Mouse (Mus musculus): Measurements from ENCODE around the gene Hoxd4. TPM values are rescaled to one million over a fixed set of nuclear protein-coding genes. Genes with fewer than 3 reads are reported as not detected.

Hoxd4 gene
- polyA plus RNA-seq, 1 experiment from 2014 or later, result 2.3 TPM

GRCm38 (mm10) chr2:74670632-74671188 lies 41.0 kb upstream of the Hoxd4 start:
- Histone ChIP-seq H3K4me1 (ENCODE audit: control insufficient read depth, insufficient read depth, low read depth, low read length) (peaks cover 9% of the 10 kb centered on the region), H3K36me3 (ENCODE audit: control insufficient read depth, insufficient read depth, low read length) (no peaks in the 10 kb centered on the region), H3K9me3 (ENCODE audit: control insufficient read depth, low read length) (no peaks in the 10 kb centered on the region), H3K27me3 (replicated peaks; ENCODE audit: control insufficient read depth, insufficient read depth, low read length) (peaks cover 78% of the 10 kb centered on the region), H3K4me3 (ENCODE audit: low read length) (no peak overlapping the region), H3K9ac (ENCODE audit: low read depth, low read length) (no peak overlapping the region), H3K4me2 (ENCODE audit: low read length) (no peak overlapping the region), H3K27ac (ENCODE audit: low read depth, low read length) (no peak overlapping the region)
- WGBS, result 2% methylated on average over 3 of the region's 3 CpGs
- ATAC-seq, result no peak

GRCm38 (mm10) chr2:74671847-74672246 lies 39.9 kb upstream of the Hoxd4 start:
- 6% methylated on average over 5 of the region's 5 CpGs for WGBS
- no peaks in the 10 kb centered on the region for H3K36me3 ChIP-seq (ENCODE audit: control insufficient read depth, insufficient read depth, low read length)

GRCm38 (mm10) chr2:74672481-74673362 lies 39.0 kb upstream of the Hoxd4 start:
- ATAC-seq, result peak; percentile 54
- no peaks in the 10 kb centered on the region for H3K36me3 ChIP-seq (ENCODE audit: control insufficient read depth, insufficient read depth, low read length)
- H3K4me2 ChIP-seq (ENCODE audit: low read length), result peak overlapping the region; percentile 53
- H3K9ac ChIP-seq (ENCODE audit: low read depth, low read length), result no peak overlapping the region
- peaks cover 79% of the 10 kb centered on the region for H3K27me3 ChIP-seq (replicated peaks; ENCODE audit: control insufficient read depth, insufficient read depth, low read length)
- no peaks in the 10 kb centered on the region for H3K9me3 ChIP-seq (ENCODE audit: control insufficient read depth, low read length)
- peaks cover 9% of the 10 kb centered on the region for H3K4me1 ChIP-seq (ENCODE audit: control insufficient read depth, insufficient read depth, low read depth, low read length)
- peak overlapping the region; percentile 25 for H3K4me3 ChIP-seq (ENCODE audit: low read length)
- H3K27ac ChIP-seq (ENCODE audit: low read depth, low read length), result no peak overlapping the region
- 2% methylated on average over 39 of the region's 40 CpGs for WGBS

More at GRCm38 (mm10) chr2:74671847-74672246, 39.9 kb upstream of the Hoxd4 start:
- H3K27me3 ChIP-seq (replicated peaks; ENCODE audit: control insufficient read depth, insufficient read depth, low read length), result peaks cover 76% of the 10 kb centered on the region
- no peak overlapping the region for H3K4me2 ChIP-seq (ENCODE audit: low read length)
- H3K4me1 ChIP-seq (ENCODE audit: control insufficient read depth, insufficient read depth, low read depth, low read length), result peaks cover 9% of the 10 kb centered on the region
- H3K9me3 ChIP-seq (ENCODE audit: control insufficient read depth, low read length), result no peaks in the 10 kb centered on the region
- ATAC-seq, result no peak
- H3K9ac ChIP-seq (ENCODE audit: low read depth, low read length), result no peak overlapping the region
- no peak overlapping the region for H3K27ac ChIP-seq (ENCODE audit: low read depth, low read length)
- H3K4me3 ChIP-seq (ENCODE audit: low read length), result no peak overlapping the region

GRCm38 (mm10) chr2:74673835-74674425 lies 37.8 kb upstream of the Hoxd4 start:
- Histone ChIP-seq H3K4me3 (ENCODE audit: low read length) (no peak overlapping the region), H3K27me3 (replicated peaks; ENCODE audit: control insufficient read depth, insufficient read depth, low read length) (peaks cover 77% of the 10 kb centered on the region), H3K4me1 (ENCODE audit: control insufficient read depth, insufficient read depth, low read depth, low read length) (peaks cover 3% of the 10 kb centered on the region), H3K27ac (ENCODE audit: low read depth, low read length) (no peak overlapping the region), H3K4me2 (ENCODE audit: low read length) (no peak overlapping the region), H3K9ac (ENCODE audit: low read depth, low read length) (no peak overlapping the region), H3K36me3 (ENCODE audit: control insufficient read depth, insufficient read depth, low read length) (no peaks in the 10 kb centered on the region), H3K9me3 (ENCODE audit: control insufficient read depth, low read length) (no peaks in the 10 kb centered on the region)
- ATAC-seq, result no peak
- 1% methylated on average over 24 of the region's 24 CpGs for WGBS

- Histone ChIP-seq H3K4me3 (ENCODE audit: low read length) (no peak within 1 kb of the TSS), H3K9me3 (ENCODE audit: control insufficient read depth, low read length) (no peaks in the 10 kb centered on the region), H3K4me1 (ENCODE audit: control insufficient read depth, insufficient read depth, low read depth, low read length) (peaks cover 3% of the 10 kb centered on the region), H3K27me3 (replicated peaks; ENCODE audit: control insufficient read depth, insufficient read depth, low read length) (peaks cover 84% of the 10 kb centered on the region), H3K27ac (ENCODE audit: low read depth, low read length) (no peak within 1 kb of the TSS), H3K36me3 (ENCODE audit: control insufficient read depth, insufficient read depth, low read length) (no peaks in the 10 kb centered on the region), H3K9ac (ENCODE audit: low read depth, low read length) (no peak within 1 kb of the TSS), H3K4me2 (ENCODE audit: low read length) (no peak within 1 kb of the TSS)
- no peak for ATAC-seq
- WGBS, result 3% methylated on average over 47 of the region's 47 CpGs
Measured at GRCm38 (mm10) chr2:74674881-74675665, 36.7 kb upstream of the Hoxd4 start, which contains the start of gene Hoxd12. TSS of gene Hoxd12 (plus strand) at chr2:74675013.

- no peak for ATAC-seq
- no peaks in the 10 kb centered on the region for H3K36me3 ChIP-seq (ENCODE audit: control insufficient read depth, insufficient read depth, low read length)
- no peak overlapping the region for H3K27ac ChIP-seq (ENCODE audit: low read depth, low read length)
- WGBS, result 8% methylated on average over 24 of the region's 24 CpGs
- peaks cover 3% of the 10 kb centered on the region for H3K4me1 ChIP-seq (ENCODE audit: control insufficient read depth, insufficient read depth, low read depth, low read length)
- peaks cover 87% of the 10 kb centered on the region for H3K27me3 ChIP-seq (replicated peaks; ENCODE audit: control insufficient read depth, insufficient read depth, low read length)
- no peak overlapping the region for H3K9ac ChIP-seq (ENCODE audit: low read depth, low read length)
- no peak overlapping the region for H3K4me2 ChIP-seq (ENCODE audit: low read length)
- H3K4me3 ChIP-seq (ENCODE audit: low read length), result no peak overlapping the region
- no peaks in the 10 kb centered on the region for H3K9me3 ChIP-seq (ENCODE audit: control insufficient read depth, low read length)
Measured at GRCm38 (mm10) chr2:74675666-74676282, 36.0 kb upstream of the Hoxd4 start.

- WGBS, result 4% methylated on average over 9 of the region's 9 CpGs
- no peak overlapping the region for H3K4me2 ChIP-seq (ENCODE audit: low read length)
Measured at GRCm38 (mm10) chr2:74676376-74677052, 35.2 kb upstream of the Hoxd4 start.

GRCm38 (mm10) chr2:74677106-74677505 lies 34.6 kb upstream of the Hoxd4 start:
- 13% methylated on average over 2 of the region's 2 CpGs for WGBS
- peaks cover 89% of the 10 kb centered on the region for H3K27me3 ChIP-seq (replicated peaks; ENCODE audit: control insufficient read depth, insufficient read depth, low read length)
- no peak overlapping the region for H3K9ac ChIP-seq (ENCODE audit: low read depth, low read length)
- no peak overlapping the region for H3K4me3 ChIP-seq (ENCODE audit: low read length)
- no peak overlapping the region for H3K4me2 ChIP-seq (ENCODE audit: low read length)
- no peak overlapping the region for H3K27ac ChIP-seq (ENCODE audit: low read depth, low read length)
- ATAC-seq, result no peak
- no peaks in the 10 kb centered on the region for H3K36me3 ChIP-seq (ENCODE audit: control insufficient read depth, insufficient read depth, low read length)
- peaks cover 6% of the 10 kb centered on the region for H3K4me1 ChIP-seq (ENCODE audit: control insufficient read depth, insufficient read depth, low read depth, low read length)
- H3K9me3 ChIP-seq (ENCODE audit: control insufficient read depth, low read length), result no peaks in the 10 kb centered on the region

More at GRCm38 (mm10) chr2:74676376-74677052, 35.2 kb upstream of the Hoxd4 start:
- Histone ChIP-seq H3K4me1 (ENCODE audit: control insufficient read depth, insufficient read depth, low read depth, low read length) (peaks cover 3% of the 10 kb centered on the region), H3K27ac (ENCODE audit: low read depth, low read length) (no peak overlapping the region), H3K36me3 (ENCODE audit: control insufficient read depth, insufficient read depth, low read length) (no peaks in the 10 kb centered on the region), H3K27me3 (replicated peaks; ENCODE audit: control insufficient read depth, insufficient read depth, low read length) (peaks cover 89% of the 10 kb centered on the region), H3K9ac (ENCODE audit: low read depth, low read length) (no peak overlapping the region), H3K9me3 (ENCODE audit: control insufficient read depth, low read length) (no peaks in the 10 kb centered on the region), H3K4me3 (ENCODE audit: low read length) (no peak overlapping the region)
- ATAC-seq, result no peak
